Mouse (Mus musculus) liver, embryonic 14.5 days (tissue): ENCODE results near the gene Csf2ra. TPM values are rescaled to one million over a fixed set of nuclear protein-coding genes. Genes with fewer than 3 reads are reported as not detected.

Source experiments
- ATAC-seq: fragments of 200-750 bp; cut with Nextera tagmentation; 2 replicates; pipeline ENCODE4 v1.8.0; 2017; ENCODE audit warnings: moderate number of reproducible peaks, mild to moderate bottlenecking, moderate library complexity; ENCODE audit not compliant: insufficient read depth
- DNase-seq, 3 experiments: peaks; one replicate each; pipeline ENCODE4 v3.0.0-alpha.2; 2012 to 2013; ENCODE audit warnings: low read depth in 3 of 3, low spot score in 3 of 3
- H3K27ac ChIP-seq: fragments of 300-500 bp; sonication (generic); 2 replicates; pipeline ENCODE4 v1.5.1; 2014; ENCODE audit warnings: moderate library complexity, mild to moderate bottlenecking, control low read depth, inconsistent platforms
- H3K27me3 ChIP-seq: fragments of 300-500 bp; sonication (generic); 2 replicates; pipeline ENCODE4 v1.6.1; 2014; ENCODE audit warnings: mild to moderate bottlenecking, low read length, moderate library complexity; ENCODE audit not compliant: control insufficient read depth, insufficient read depth
- H3K36me3 ChIP-seq: fragments of 300-500 bp; sonication (generic); replicated peaks from 2 replicates; pipeline ENCODE4 v1.6.1; 2014; ENCODE audit warnings: low read depth; ENCODE audit not compliant: control insufficient read depth, insufficient read depth
- H3K4me1 ChIP-seq, 2 experiments: fragments of 200-500 bp in 1 of 2; fragments of 300-500 bp in 1 of 2; sonication (generic) in 1 of 2; replicated peaks; 2 replicates each; pipeline ENCODE4 v1.6.1; 2012 to 2014; ENCODE audit warnings: antibody characterized with exemption in 1 of 2, inconsistent platforms in 1 of 2, low read length in 1 of 2; ENCODE audit not compliant: control insufficient read depth in 2 of 2, insufficient read depth in 2 of 2
- H3K4me2 ChIP-seq: fragments of 300-500 bp; sonication (generic); 2 replicates; pipeline ENCODE4 v1.6.1; 2014; ENCODE audit warnings: low read depth, mild to moderate bottlenecking, control low read depth, moderate library complexity
- H3K4me3 ChIP-seq, 2 experiments: fragments of 200-500 bp in 1 of 2; fragments of 300-500 bp in 1 of 2; sonication (generic) in 1 of 2; 2 replicates each; pipeline ENCODE4 v1.5.1; 2012 to 2014; ENCODE audit warnings: low read depth in 2 of 2, low read length in 2 of 2, mild to moderate bottlenecking in 2 of 2, control low read depth in 1 of 2, inconsistent platforms in 1 of 2, moderate library complexity in 1 of 2; ENCODE audit not compliant: insufficient read depth in 1 of 2
- H3K9ac ChIP-seq: fragments of 300-500 bp; sonication (generic); replicated peaks from 2 replicates; pipeline ENCODE4 v1.6.1; 2014; ENCODE audit warnings: mild to moderate bottlenecking, control low read depth, moderate library complexity
- H3K9me3 ChIP-seq: fragments of 300-500 bp; sonication (generic); 2 replicates; pipeline ENCODE4 v1.6.1; 2016; ENCODE audit warnings: low read length, mixed read lengths; ENCODE audit not compliant: control insufficient read depth
- CTCF ChIP-seq: IDR thresholded peaks from 2 replicates; pipeline ENCODE4 v1.5.1; 2016; ENCODE audit warnings: antibody characterized with exemption, low read depth, control low read depth
- EP300 ChIP-seq: IDR thresholded peaks from 2 replicates; pipeline ENCODE4 v1.6.1; 2016; ENCODE audit warnings: antibody characterized with exemption, low read depth
- WGBS: fragments of 180-500 bp; shearing (Covaris S2); extraction: QIAGEN DNeasy Blood & Tissue Kit; methylation state at CpG from one replicate; pipeline ENCODE4 v1.1.7; 2014; ENCODE audit not compliant: insufficient replicate concordance; 5-methylcytosine and 5-hydroxymethylcytosine counted together
- polyA plus RNA-seq, 2 experiments: library from polyadenylated mRNA; depleted of rRNA in 1 of 2; stranded (reverse) in 1 of 2; unstranded in 1 of 2; fragments of >200 nt; fragmentation: Nextera tagmentation in 1 of 2; extraction: Ambion mirVana in 1 of 2; gene quantifications; 2 replicates each; pipeline versions ENCODE4 v1.2.1 to v1.2.3; 2012 to 2014

The Csf2ra gene
- polyA plus RNA-seq, 2 experiments, result 4.4 to 26.0 TPM

DNA sequence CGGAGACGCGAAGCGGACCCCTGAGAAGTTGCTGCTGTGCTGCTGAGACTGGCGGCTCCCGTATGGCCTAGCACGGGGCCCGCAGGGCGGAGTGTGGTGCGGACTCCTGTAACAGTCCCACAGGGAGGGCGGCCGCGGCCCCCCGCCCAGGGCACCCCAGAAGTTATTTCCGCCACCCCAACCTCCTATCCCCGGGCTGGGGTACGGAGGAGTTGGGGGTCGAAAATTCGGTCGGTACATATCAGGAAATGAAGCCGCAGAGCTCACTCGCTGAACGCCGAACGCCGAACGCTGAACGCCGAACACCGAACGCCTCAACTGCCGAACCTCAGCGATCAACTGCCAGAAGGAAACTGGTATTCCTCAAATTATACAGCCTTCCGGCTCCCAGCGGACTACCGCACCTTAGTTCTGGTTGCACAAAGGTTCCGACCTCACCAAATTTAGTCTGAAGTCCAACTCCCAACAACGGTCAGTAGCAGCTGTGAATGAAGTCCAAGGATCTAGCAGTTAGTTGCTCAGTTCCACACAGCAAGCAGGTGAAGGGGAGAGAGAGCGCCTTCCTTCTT lies 52.4 kb downstream of the Csf2ra start, which contains the start of gene Gm7102:
Gm7102 (minus strand) TSS at position 554 of the 569 bp plus-strand sequence.
- ATAC-seq, result no peak

More for the DNA sequence above, 52.4 kb downstream of the Csf2ra start, which contains the start of gene Gm7102:
- no peak for DNase-seq
- no peaks in the 10 kb centered on the region for H3K27me3 ChIP-seq
- no peak within 1 kb of the TSS for H3K27ac ChIP-seq
- H3K9ac ChIP-seq, result no peak within 1 kb of the TSS
- H3K9me3 ChIP-seq, result no peaks in the 10 kb centered on the region
- TF ChIP-seq EP300 (no peak), CTCF (no peak)
- H3K4me2 ChIP-seq, result peak within 1 kb of the TSS; percentile 22; the same call in 1 of the 2 replicates
- no peaks in the 10 kb centered on the region for H3K36me3 ChIP-seq
- H3K4me3 ChIP-seq, result peak within 1 kb of the TSS; percentile 26 to 30
- no peaks in the 10 kb centered on the region for H3K4me1 ChIP-seq
- WGBS, result 19% methylated on average over 39 of the region's 39 CpGs

Other genes starting within 250 kb of the Csf2ra start
- gene Zfp950, start 87.6 kb downstream of the Csf2ra start, polyA plus RNA-seq (2012; rRNA removed), result 3.0 and 5.7 TPM in 2 replicates
- 10.3 and 10.5 TPM in 2 replicates for gene Zfp950, start 87.6 kb downstream of the Csf2ra start, polyA plus RNA-seq (2014; fragmentation: Nextera tagmentation; extraction: Ambion mirVana)
- 0.02 TPM in 1 of 2 replicates, not detected in the other for gene Gm7102, start 52.1 kb downstream of the Csf2ra start, polyA plus RNA-seq (2012; rRNA removed)
- gene Gm7102, start 52.1 kb downstream of the Csf2ra start, polyA plus RNA-seq (2014; fragmentation: Nextera tagmentation; extraction: Ambion mirVana), result not detected in 2 replicates
- not detected in 2 replicates for gene Gm6020, start 44.5 kb downstream of the Csf2ra start, polyA plus RNA-seq (2012; rRNA removed)
- not detected in 2 replicates for gene Gm6020, start 44.5 kb downstream of the Csf2ra start, polyA plus RNA-seq (2014; fragmentation: Nextera tagmentation; extraction: Ambion mirVana)
- gene Gm21060, start 68.6 kb upstream of the Csf2ra start, polyA plus RNA-seq (2012; rRNA removed), result not detected in 2 replicates
- not detected in 2 replicates for gene Gm21060, start 68.6 kb upstream of the Csf2ra start, polyA plus RNA-seq (2014; fragmentation: Nextera tagmentation; extraction: Ambion mirVana)